Mouse (Mus musculus) liver, embryonic 11.5 days (tissue): Measurements from ENCODE around the gene Tox3. TPM values are rescaled to one million over a fixed set of nuclear protein-coding genes. Genes with fewer than 3 reads are reported as not detected.

Source experiments
- ATAC-seq: fragments of 200-750 bp; cut with Nextera tagmentation; replicated peaks from 2 replicates; pipeline ENCODE4 v1.8.0; 2017; ENCODE audit warnings: moderate number of reproducible peaks, mild to moderate bottlenecking, moderate TSS enrichment, moderate library complexity; ENCODE audit not compliant: low FRiP score
- DNase-seq: peaks from one replicate; pipeline ENCODE4 v3.0.0-alpha.2; 2017; ENCODE audit warnings: low spot score
- H3K27ac ChIP-seq: fragments of 300-500 bp; sonication (generic); 2 replicates; pipeline ENCODE4 v1.5.1; 2014; ENCODE audit warnings: mild to moderate bottlenecking, low read depth, low read length, control low read depth
- H3K27me3 ChIP-seq: fragments of 300-500 bp; sonication (generic); replicated peaks from 2 replicates; pipeline ENCODE4 v1.6.1; 2014; ENCODE audit warnings: low read length, mixed read lengths; ENCODE audit not compliant: control insufficient read depth, insufficient read depth
- H3K36me3 ChIP-seq: fragments of 300-500 bp; sonication (generic); 2 replicates; pipeline ENCODE4 v1.6.1; 2014; ENCODE audit warnings: mild to moderate bottlenecking, low read length, moderate library complexity, mixed read lengths; ENCODE audit not compliant: control insufficient read depth, insufficient read depth
- H3K4me1 ChIP-seq: fragments of 300-500 bp; sonication (generic); replicated peaks from 2 replicates; pipeline ENCODE4 v1.6.1; 2014; ENCODE audit warnings: low read length, mixed read lengths; ENCODE audit not compliant: control insufficient read depth, insufficient read depth
- H3K4me2 ChIP-seq: fragments of 300-500 bp; sonication (generic); 2 replicates; pipeline ENCODE4 v1.6.1; 2014; ENCODE audit warnings: mild to moderate bottlenecking, control low read depth, moderate library complexity
- H3K4me3 ChIP-seq: fragments of 300-500 bp; sonication (generic); 2 replicates; pipeline ENCODE4 v1.5.1; 2014; ENCODE audit warnings: low read depth, low read length, control low read depth
- H3K9ac ChIP-seq: fragments of 300-500 bp; sonication (generic); 2 replicates; pipeline ENCODE4 v1.6.1; 2014; ENCODE audit warnings: low read depth, low read length, control low read depth
- H3K9me3 ChIP-seq: fragments of 300-500 bp; sonication (generic); 2 replicates; pipeline ENCODE4 v1.6.1; 2016; ENCODE audit warnings: low read length, inconsistent platforms, mixed read lengths; ENCODE audit not compliant: control insufficient read depth
- WGBS: fragments of 180-500 bp; shearing (Covaris S2); extraction: QIAGEN DNeasy Blood & Tissue Kit; methylation state at CpG from one replicate; pipeline ENCODE4 v1.1.7; 2014; 5-methylcytosine and 5-hydroxymethylcytosine counted together
- polyA plus RNA-seq: library from polyadenylated mRNA; unstranded; fragments of >200 nt; fragmentation: Nextera tagmentation; extraction: Ambion mirVana; gene quantifications from 2 replicates; pipeline ENCODE4 v1.2.1, GENCODE M21; 2014

The Tox3 gene
- polyA plus RNA-seq, 1 experiment from 2014 or later, result 1.8 TPM

- H3K4me1 ChIP-seq, result no peaks in the 10 kb centered on the region
- no peaks in the 10 kb centered on the region for H3K36me3 ChIP-seq
- DNase-seq, result no peak
- WGBS, result 78% methylated on average over 4 of the region's 4 CpGs
- no peak overlapping the region for H3K27ac ChIP-seq
- no peaks in the 10 kb centered on the region for H3K9me3 ChIP-seq
- H3K9ac ChIP-seq, result no peak overlapping the region
- ATAC-seq, result no peak
- no peak overlapping the region for H3K4me2 ChIP-seq
- H3K27me3 ChIP-seq, result no peaks in the 10 kb centered on the region
- no peak overlapping the region for H3K4me3 ChIP-seq
Observed at GRCm38 (mm10) chr8:90241461-90241860, 106.7 kb downstream of the Tox3 start.

DNA sequence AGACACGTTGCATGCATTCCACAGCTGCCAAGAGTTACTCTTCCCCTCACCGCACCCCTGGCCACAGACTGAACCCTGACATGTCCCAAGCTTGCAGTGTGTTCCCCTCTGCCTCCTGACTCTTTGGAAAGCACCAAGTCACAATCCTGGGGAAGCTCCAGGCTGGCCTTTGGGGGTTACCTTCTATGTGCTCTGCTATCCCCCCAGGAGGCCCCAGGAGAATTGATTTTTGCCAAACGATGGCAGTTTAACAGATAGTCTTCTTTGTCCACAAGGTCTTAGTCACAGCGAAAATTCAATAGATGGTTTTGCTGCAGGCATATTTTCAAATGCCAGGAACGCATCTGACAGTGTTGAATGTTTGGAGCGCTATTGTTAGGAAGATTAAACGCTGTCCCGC lies 115.6 kb downstream of the Tox3 start:
- DNase-seq (no peak), ATAC-seq (no peak)
- no peak overlapping the region for H3K4me2 ChIP-seq
- WGBS, result 72% methylated on average over 8 of the region's 8 CpGs
- no peak overlapping the region for H3K4me3 ChIP-seq
- H3K9me3 ChIP-seq, result no peaks in the 10 kb centered on the region
- H3K27ac ChIP-seq, result no peak overlapping the region
- H3K27me3 ChIP-seq, result no peaks in the 10 kb centered on the region
- H3K9ac ChIP-seq, result no peak overlapping the region
- no peaks in the 10 kb centered on the region for H3K36me3 ChIP-seq
- H3K4me1 ChIP-seq, result no peaks in the 10 kb centered on the region

- ATAC-seq, result no peak
- 77% methylated on average over 1 of the region's 1 CpGs for WGBS
- Histone ChIP-seq H3K9me3 (no peaks in the 10 kb centered on the region), H3K4me1 (no peaks in the 10 kb centered on the region), H3K9ac (no peak overlapping the region), H3K27me3 (no peaks in the 10 kb centered on the region), H3K27ac (no peak overlapping the region), H3K4me3 (no peak overlapping the region), H3K4me2 (no peak overlapping the region), H3K36me3 (no peaks in the 10 kb centered on the region)
- DNase-seq, result no peak
Observed at GRCm38 (mm10) chr8:90224172-90224571, 124.0 kb downstream of the Tox3 start.

DNA sequence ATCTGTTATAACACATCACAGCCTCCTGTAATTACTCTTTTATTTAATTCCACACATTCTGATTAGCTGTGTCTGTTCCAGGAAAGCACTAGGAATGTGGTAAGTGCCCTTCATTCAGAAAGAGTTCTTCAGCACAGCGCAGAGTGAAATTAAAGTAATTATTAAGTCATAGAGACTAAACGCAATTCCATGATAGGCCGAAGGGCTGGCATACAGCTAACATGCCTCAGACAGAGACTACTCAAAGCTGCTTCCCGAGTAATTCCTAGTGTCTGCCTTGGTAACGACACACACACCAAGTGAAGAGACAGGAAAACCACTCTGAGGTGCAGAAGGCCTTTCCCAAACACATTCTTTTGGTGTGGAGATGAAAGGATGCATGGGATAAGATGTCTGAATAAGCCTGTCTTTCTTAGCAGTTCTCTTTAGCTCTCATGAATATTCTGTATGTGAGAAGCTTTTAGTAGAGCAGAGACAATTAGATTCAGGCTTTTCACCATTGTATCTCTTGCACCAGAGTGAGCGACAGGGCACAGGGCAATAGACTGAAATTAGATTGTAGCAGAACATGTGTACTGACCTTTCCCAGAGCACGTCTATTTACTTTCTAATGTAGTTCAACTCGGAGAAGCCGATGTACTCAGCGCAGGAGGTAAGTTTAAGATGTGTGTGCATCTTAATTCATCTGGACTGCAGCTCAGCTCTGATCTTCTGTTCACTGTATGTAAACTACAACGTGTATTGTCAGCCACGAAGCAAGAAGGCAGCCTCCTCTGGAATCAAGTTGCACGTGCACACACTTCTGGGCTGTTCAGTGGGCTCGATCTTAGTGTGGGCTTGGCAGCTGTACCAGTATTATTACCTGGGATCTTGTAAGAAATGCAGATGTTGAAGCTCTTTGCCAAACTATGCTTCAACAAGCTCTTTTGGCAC lies 138.8 kb downstream of the Tox3 start:
- WGBS, result 82% methylated on average over 14 of the region's 14 CpGs
- Histone ChIP-seq H3K9ac (no peak overlapping the region), H3K4me2 (no peak overlapping the region), H3K27me3 (no peaks in the 10 kb centered on the region), H3K27ac (no peak overlapping the region), H3K36me3 (no peaks in the 10 kb centered on the region), H3K4me3 (no peak overlapping the region), H3K4me1 (no peaks in the 10 kb centered on the region), H3K9me3 (no peaks in the 10 kb centered on the region)
- ATAC-seq (no peak), DNase-seq (no peak)
